Comparison of ENCODE assay signal across 1 mouse cellular context in the genomic region with DNA sequence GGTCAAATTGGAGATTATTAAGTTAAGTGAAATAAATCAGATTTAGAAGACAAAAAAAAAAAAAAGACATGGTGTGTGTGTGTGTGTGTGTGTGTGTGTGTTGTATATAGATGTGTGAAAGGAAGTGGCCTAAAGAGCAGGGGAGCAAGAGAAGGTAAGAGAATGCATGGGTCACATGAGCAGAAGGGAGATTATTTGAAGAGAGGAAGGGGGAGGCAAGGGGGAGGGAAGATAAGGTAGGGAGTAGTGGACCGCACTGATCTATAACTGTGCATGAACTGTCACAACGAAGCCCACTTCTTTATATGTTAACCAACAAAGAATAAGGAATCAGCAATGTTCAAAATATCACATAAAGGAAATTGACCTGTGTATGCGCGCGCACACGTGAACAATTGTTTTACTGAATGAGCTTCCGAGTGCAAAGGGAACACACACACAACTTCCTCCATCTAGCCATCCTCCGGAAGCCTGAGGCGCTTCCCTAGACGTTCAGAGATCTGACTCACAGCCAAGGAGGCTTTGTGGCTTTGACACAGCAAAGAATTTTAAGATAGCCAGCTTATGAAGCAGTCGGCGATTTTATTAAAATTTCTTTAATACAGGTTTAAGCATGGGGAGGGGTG.
TF ChIP-seq lines count a peak whose summit lies in the region.

No protein-coding gene starts in this region.

TF ChIP-seq in MEL, 35 proteins besides CTCF, POLR2A, EP300 and RAD21 (continued from another document):
- TF ChIP-seq GABPA (IDR thresholded peaks at IDR 0.05; ENCODE audit: low read depth, low read length), result no peak
- TF ChIP-seq GATA1 (IDR thresholded peaks at IDR 0.05; ENCODE audit: low read depth, low read length), result no peak
- no peak for TF ChIP-seq CHD1 (IDR thresholded peaks at IDR 0.05; ENCODE audit: low read depth, low read length)
- peak; percentile 70 for TF ChIP-seq NRF1 (IDR thresholded peaks at IDR 0.05; ENCODE audit: insufficient read depth, low read depth, low read length, poor library complexity, severe bottlenecking)
- peak; percentile 56; the same call in 1 of the 2 replicates for TF ChIP-seq ETS1 (IDR thresholded peaks at IDR 0.05; ENCODE audit: low read depth, low read length)
- TF ChIP-seq NELFE (IDR thresholded peaks at IDR 0.05; ENCODE audit: low read depth, low read length), result peak; percentile 49
- TF ChIP-seq POLR2AphosphoS5 (IDR thresholded peaks at IDR 0.05; ENCODE audit: borderline replicate concordance, low read depth, low read length), result no peak
- TF ChIP-seq MAFK (IDR thresholded peaks at IDR 0.05; ENCODE audit: borderline replicate concordance, low read depth, low read length), result no peak
- TF ChIP-seq SMC3 (IDR thresholded peaks at IDR 0.05; ENCODE audit: low read depth, low read length), result no peak
- TF ChIP-seq TAL1 (IDR thresholded peaks at IDR 0.05; ENCODE audit: low read length), result no peak
- peak; percentile 45 for TF ChIP-seq KAT2A (conservative IDR thresholded peaks at IDR 0.05; ENCODE audit: low read depth, low read length)
- TF ChIP-seq HCFC1 (IDR thresholded peaks at IDR 0.05; ENCODE audit: low read depth, low read length), result peak; percentile 85
- 0 out of 2 replicates have a peak, but pooled peaks have one; percentile 17 for TF ChIP-seq RCOR1 (IDR thresholded peaks at IDR 0.05; ENCODE audit: low read depth, low read length)
- TF ChIP-seq SIN3A (IDR thresholded peaks at IDR 0.05; ENCODE audit: low read length), result peak; percentile 60; the same call in 1 of the 2 replicates
- 0 out of 4 replicates have a peak, but pooled peaks of 1 of the 2 experiments have one; percentile 11 for TF ChIP-seq USF2 (IDR thresholded peaks at IDR 0.05; ENCODE audit: borderline replicate concordance in 1 of 2, insufficient read depth in 1 of 2, low read depth in 1 of 2, low read length in 2 of 2)
